Mouse (Mus musculus): ENCODE data around the gene Gm10645.

The Gm10645 gene

DNA sequence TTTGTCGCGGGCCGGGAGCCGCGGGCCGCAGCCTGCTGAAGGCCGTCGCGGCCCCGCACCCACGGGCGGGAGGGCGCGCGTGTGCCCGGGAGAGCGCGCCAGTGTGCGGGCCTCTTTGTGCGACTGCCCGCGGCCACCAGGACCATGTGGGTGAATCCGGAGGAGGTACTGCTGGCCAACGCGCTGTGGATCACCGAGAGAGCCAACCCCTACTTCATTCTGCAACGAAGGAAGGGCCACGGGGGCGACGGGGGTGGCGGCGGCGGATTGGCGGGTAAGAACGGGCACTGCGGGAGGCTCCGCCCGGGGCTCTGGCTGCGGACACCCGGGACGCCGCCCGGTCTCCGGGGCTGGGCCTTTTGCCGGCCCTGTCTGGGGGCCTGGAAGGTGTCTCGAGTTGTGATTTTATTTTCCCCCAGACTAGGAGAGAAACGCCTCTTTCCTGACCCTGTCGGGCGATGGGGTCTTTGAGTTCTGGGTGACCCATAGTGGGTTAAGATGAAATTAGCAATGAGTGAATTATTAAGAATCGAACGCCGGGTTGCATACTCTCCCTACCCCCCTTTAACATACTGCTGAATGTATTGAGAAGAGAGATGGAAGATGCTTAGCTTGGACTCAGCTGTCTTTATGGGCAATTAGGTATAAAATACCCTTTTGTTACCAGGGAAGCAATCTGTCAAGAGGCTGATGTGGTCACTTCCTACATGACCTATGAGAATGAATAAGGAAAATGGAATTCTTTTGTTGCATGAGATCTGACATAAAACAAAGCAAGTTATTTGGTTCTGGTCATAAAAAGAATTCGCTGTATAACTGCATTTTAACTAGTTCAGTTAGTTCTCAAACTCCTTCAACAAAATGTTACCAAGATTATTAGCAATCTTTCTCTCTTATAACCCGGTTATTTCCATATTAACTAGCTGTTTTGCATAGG lies at the start of gene Gm10645:
Gm10645 (minus strand) TSS at position 240 of the 937 bp plus-strand sequence.
- in situ Hi-C loops (cut with MboI, MseI): no loop called here

- in situ Hi-C loops (cut with MboI, MseI): no loop called here
These were observed 49.1 kb upstream of the Gm10645 start for GRCm38 (mm10) chr8:83215065-83215464.

DNA sequence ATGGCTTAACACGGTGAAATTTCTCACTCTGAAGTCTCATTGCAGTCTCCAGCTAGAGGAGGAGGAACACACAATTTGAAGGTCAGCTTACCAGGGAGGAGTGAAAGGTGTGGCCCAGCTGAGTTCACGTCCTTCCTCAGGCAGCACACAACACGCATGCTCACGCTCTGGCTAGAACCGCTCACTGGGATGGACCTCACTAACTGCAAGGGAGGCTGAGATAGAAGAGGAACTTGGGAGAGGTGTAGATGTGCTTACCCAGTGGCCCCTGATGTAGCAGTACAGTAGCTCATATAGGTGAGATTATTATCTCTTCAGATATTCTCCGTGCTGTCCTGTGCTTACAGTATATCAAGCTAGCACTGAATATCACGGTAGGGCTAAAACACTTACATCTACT lies 44.7 kb upstream of the Gm10645 start:
- in situ Hi-C loops (cut with MboI, MseI): no loop called here

GRCm38 (mm10) chr8:83209581-83209980 lies 43.6 kb upstream of the Gm10645 start:
- in situ Hi-C loops (cut with MboI, MseI): no loop called here

- in situ Hi-C loops (cut with MboI, MseI): no loop called here
These were observed 39.9 kb upstream of the Gm10645 start for GRCm38 (mm10) chr8:83205907-83206306.

- in situ Hi-C loops (cut with MboI, MseI): no loop called here
These were observed 37.0 kb upstream of the Gm10645 start for GRCm38 (mm10) chr8:83202946-83203345.

GRCm38 (mm10) chr8:83200191-83201177 lies 34.5 kb upstream of the Gm10645 start:
- in situ Hi-C loops (cut with MboI, MseI): no loop called here

- in situ Hi-C loops (cut with MboI, MseI): loop anchor here (10.0 kb wide), 2 partner anchors 255 to 985 kb away; partner anchors contain the start of gene Nanos3
These were observed 33.7 kb upstream of the Gm10645 start for GRCm38 (mm10) chr8:83199715-83200114.

GRCm38 (mm10) chr8:83196088-83196487 lies 30.1 kb upstream of the Gm10645 start:
- in situ Hi-C loops (cut with MboI, MseI): loop anchor here (10.0 kb wide), 2 partner anchors 251 to 989 kb away; partner anchors contain the start of gene Nanos3

- in situ Hi-C loops (cut with MboI, MseI): loop anchor here (10.0 kb wide), 2 partner anchors 245 to 995 kb away; partner anchors contain the start of gene Nanos3
These were observed 23.6 kb upstream of the Gm10645 start for GRCm38 (mm10) chr8:83189538-83190095.

- in situ Hi-C loops (cut with MboI, MseI): no loop called here
These were observed 21.5 kb upstream of the Gm10645 start for GRCm38 (mm10) chr8:83187363-83187962.

GRCm38 (mm10) chr8:83186376-83186775 lies 20.4 kb upstream of the Gm10645 start:
- in situ Hi-C loops (cut with MboI, MseI): no loop called here

DNA sequence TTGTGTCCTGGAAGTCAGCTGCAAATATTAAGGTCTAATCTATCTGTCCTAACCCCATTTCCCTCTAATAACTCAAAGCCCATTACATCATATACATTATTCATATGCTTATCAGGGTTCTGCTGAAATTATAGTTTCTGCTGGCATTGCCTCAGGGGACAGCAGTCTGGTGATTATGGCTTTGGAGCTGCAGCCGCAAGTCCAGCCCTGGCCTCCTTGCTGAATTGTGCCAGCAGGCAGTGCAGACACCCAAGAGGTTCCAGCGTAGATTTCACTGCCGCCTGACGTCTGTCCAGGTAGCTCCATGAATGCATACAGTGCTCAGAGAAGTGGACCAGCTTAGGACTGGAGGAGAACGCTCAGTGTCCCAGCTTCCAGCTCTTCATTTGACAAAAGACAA lies 16.8 kb upstream of the Gm10645 start:
- in situ Hi-C loops (cut with MboI, MseI): no loop called here

DNA sequence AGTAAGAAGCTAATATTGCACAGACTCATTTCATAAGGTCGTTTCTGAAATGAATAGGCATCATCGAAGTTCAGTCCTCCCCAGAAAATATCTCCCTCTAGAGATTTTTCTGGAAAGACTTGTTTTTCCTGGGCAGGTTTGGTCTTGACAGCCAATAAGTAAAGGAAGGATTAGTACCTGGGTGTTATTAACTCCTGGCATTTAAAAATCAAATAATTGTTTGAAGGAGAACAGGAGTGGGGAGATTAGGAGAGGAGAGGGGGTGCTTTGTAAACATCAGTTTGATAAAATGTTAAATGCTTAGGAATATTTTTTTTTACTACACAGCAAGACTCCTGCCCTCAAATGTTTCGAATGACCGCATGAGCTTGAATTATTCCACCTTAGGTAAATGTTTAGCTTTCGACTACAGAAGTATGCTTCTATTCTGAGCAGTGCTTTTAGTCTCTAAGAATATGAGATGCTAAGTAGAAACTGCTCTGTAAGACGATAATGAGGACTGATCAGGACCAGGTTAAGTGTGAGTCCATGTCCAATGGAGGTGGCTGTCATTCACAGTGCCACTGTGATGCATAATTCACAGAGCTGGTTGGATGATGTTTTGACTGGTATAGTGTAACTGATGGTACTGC lies 16.0 kb upstream of the Gm10645 start:
- in situ Hi-C loops (cut with MboI, MseI): no loop called here

DNA sequence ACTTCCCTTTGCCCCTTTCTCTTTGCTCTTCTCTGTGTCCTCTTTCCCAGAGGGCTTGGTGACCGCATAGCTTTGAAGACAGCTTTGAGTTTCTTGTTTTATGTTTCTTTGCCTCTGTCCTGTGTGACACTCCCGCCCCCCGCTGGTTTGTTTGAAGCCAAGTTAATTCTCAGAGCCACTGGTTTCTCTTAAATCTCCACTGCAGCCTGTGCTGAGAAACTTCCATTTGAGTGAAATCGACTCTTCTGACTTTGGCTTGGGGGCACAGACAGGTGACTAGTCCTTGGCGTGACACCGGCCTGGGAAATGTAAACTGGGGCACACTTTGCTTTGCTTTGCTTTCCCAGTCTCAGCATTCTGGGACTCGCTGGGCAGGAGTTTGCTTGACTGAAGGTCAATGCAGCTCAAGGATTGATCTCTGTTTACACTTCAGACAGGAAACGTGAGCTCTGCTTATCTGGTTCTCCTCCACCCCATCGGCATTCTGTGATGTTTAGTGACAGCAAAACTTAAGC lies 12.3 kb upstream of the Gm10645 start:
- in situ Hi-C loops (cut with MboI, MseI): no loop called here

DNA sequence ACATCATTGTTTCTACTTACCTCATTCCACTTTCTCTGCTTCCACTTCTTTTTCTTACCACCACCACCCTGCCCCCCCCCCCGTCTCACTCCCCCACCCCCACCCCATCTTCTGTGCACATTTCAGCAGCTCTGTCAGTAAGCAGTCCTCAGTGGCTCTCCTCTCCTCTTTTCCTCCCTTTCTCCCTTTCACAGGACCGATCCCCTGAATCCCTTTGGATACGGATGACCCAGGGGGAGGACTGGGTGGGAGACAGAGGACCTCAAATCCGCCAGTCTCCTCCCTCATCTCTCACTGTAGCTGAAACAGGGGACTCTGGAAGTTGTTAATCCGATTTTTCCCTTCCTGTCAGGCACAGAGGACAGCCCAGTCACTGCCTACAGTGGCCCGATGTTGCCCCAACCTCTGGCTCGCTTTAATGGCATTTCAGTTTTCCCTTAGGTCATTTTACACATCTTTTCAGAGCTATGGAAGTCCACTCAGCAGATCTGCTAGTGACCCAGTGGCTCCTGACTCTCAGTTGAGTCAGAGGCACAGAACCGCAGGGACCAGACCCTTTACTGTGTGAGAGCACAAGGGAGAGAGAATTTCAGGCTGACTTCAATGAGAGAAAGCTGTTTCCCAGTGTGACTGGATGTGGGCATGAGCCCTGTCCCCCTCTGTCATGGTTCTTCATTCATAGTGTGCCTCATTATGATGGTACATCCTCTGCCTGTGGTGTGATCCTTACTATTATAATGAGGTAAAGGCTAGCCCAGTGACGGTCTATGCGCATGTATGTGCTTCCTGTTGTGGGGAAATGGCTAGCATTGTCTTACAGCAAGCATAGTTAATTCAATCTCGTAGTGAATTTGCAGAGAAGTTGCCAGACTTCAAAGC lies 11.6 kb upstream of the Gm10645 start:
- in situ Hi-C loops (cut with MboI, MseI): no loop called here

- in situ Hi-C loops (cut with MboI, MseI): no loop called here
These were observed 10.8 kb upstream of the Gm10645 start for GRCm38 (mm10) chr8:83176785-83177184.

GRCm38 (mm10) chr8:83175680-83176079 lies 9.7 kb upstream of the Gm10645 start:
- in situ Hi-C loops (cut with MboI, MseI): no loop called here

- in situ Hi-C loops (cut with MboI, MseI): no loop called here
These were observed 4.9 kb upstream of the Gm10645 start for GRCm38 (mm10) chr8:83170894-83171293.

Data from regulatory T cell (primary cell).